Mouse (Mus musculus) intestine, embryonic 16.5 days (tissue): ENCODE data around the gene Cryzl2. TPM values are rescaled to one million over a fixed set of nuclear protein-coding genes. Genes with fewer than 3 reads are reported as not detected.
A peak's percentile ranks its signal among the peaks of the same experiment; 100 is the strongest.

ENCODE experiments used
- ATAC-seq: fragments of 200-750 bp; cut with Nextera tagmentation; 2 replicates; pipeline ENCODE4 v1.8.0; 2017; ENCODE audit warnings: moderate TSS enrichment, moderate library complexity
- H3K27ac ChIP-seq: fragments of 300-500 bp; sonication (generic); 2 replicates; pipeline ENCODE4 v1.5.1; 2014; ENCODE audit warnings: mild to moderate bottlenecking, low read length
- H3K27me3 ChIP-seq: fragments of 300-500 bp; sonication (generic); replicated peaks from 2 replicates; pipeline ENCODE4 v1.6.1; 2014; ENCODE audit warnings: low read length, control low read depth, mixed read lengths; ENCODE audit not compliant: control insufficient read depth, insufficient read depth
- H3K36me3 ChIP-seq: fragments of 300-500 bp; sonication (generic); 2 replicates; pipeline ENCODE4 v1.6.1; 2014; ENCODE audit warnings: low read length, control low read depth; ENCODE audit not compliant: control insufficient read depth, insufficient read depth
- H3K4me1 ChIP-seq: fragments of 300-500 bp; sonication (generic); 2 replicates; pipeline ENCODE4 v1.6.1; 2014; ENCODE audit warnings: low read length, control low read depth, mixed read lengths; ENCODE audit not compliant: control insufficient read depth, insufficient read depth
- H3K4me2 ChIP-seq: fragments of 300-500 bp; sonication (generic); 2 replicates; pipeline ENCODE4 v1.6.1; 2014; ENCODE audit warnings: low read depth, low read length, control low read depth
- H3K4me3 ChIP-seq: fragments of 300-500 bp; sonication (generic); 2 replicates; pipeline ENCODE4 v1.5.1; 2014; ENCODE audit warnings: mild to moderate bottlenecking, low read length
- H3K9ac ChIP-seq: fragments of 300-500 bp; sonication (generic); 2 replicates; pipeline ENCODE4 v1.6.1; 2014; ENCODE audit warnings: low read depth, low read length
- H3K9me3 ChIP-seq: fragments of 300-500 bp; sonication (generic); 2 replicates; pipeline ENCODE4 v1.6.1; 2016; ENCODE audit warnings: low read length, control low read depth; ENCODE audit not compliant: control insufficient read depth
- WGBS: fragments of 180-500 bp; shearing (Covaris S2); extraction: QIAGEN DNeasy Blood & Tissue Kit; methylation state at CpG from one replicate; pipeline ENCODE4 v1.1.7; 2014; 5-methylcytosine and 5-hydroxymethylcytosine counted together
- polyA plus RNA-seq: library from polyadenylated mRNA; unstranded; fragments of >200 nt; fragmentation: Nextera tagmentation; extraction: Ambion mirVana; gene quantifications from 2 replicates; pipeline ENCODE4 v1.2.1, GENCODE M21; 2015

The Cryzl2 gene
- polyA plus RNA-seq, 1 experiment from 2014 or later: 12.7 TPM

GRCm38 (mm10) chr1:157535571-157535970 lies 77.2 kb downstream of the Cryzl2 start:
- Histone ChIP-seq H3K27me3 (no peaks in the 10 kb centered on the region), H3K4me1 (no peaks in the 10 kb centered on the region), H3K36me3 (no peaks in the 10 kb centered on the region), H3K9me3 (no peaks in the 10 kb centered on the region), H3K4me3 (no peak overlapping the region), H3K27ac (no peak overlapping the region), H3K4me2 (no peak overlapping the region), H3K9ac (no peak overlapping the region)
- WGBS: 96% methylated on average over 1 of the region's 1 CpGs
- ATAC-seq: no peak

GRCm38 (mm10) chr1:157536471-157536870 lies 78.1 kb downstream of the Cryzl2 start:
- ATAC-seq: 0 out of 2 replicates have a peak, but pooled peaks have one; percentile 18
- 9% methylated on average over 6 of the region's 6 CpGs for WGBS
- Histone ChIP-seq H3K27ac (no peak overlapping the region), H3K4me2 (no peak overlapping the region), H3K9ac (no peak overlapping the region), H3K4me3 (no peak overlapping the region), H3K27me3 (no peaks in the 10 kb centered on the region), H3K9me3 (no peaks in the 10 kb centered on the region), H3K36me3 (no peaks in the 10 kb centered on the region), H3K4me1 (no peaks in the 10 kb centered on the region)

- Histone ChIP-seq H3K9ac (no peak overlapping the region), H3K4me2 (no peak overlapping the region), H3K27me3 (no peaks in the 10 kb centered on the region), H3K9me3 (no peaks in the 10 kb centered on the region), H3K4me1 (no peaks in the 10 kb centered on the region), H3K4me3 (no peak overlapping the region), H3K27ac (no peak overlapping the region), H3K36me3 (no peaks in the 10 kb centered on the region)
- ATAC-seq: no peak; the same call in 1 of the 2 replicates
- 82% methylated on average over 5 of the region's 5 CpGs for WGBS
Observed at GRCm38 (mm10) chr1:157537636-157538035, 79.3 kb downstream of the Cryzl2 start.

Other genes with a start within 250 kb of the Cryzl2 start
- 4.0 TPM in 2 replicates for gene Rasal2, start 46.0 kb upstream of the Cryzl2 start, polyA plus RNA-seq
- gene Sec16b, start 48.2 kb downstream of the Cryzl2 start, polyA plus RNA-seq: 17.5 and 22.7 TPM in 2 replicates